Mouse (Mus musculus) lung, postnatal 25 days (tissue): ENCODE measurements around the gene Grin3b.

Experiments
- DNase-seq: peaks from one replicate; pipeline ENCODE4 v3.0.0; 2022; ENCODE audit warnings: low spot score

The Grin3b gene

DNA sequence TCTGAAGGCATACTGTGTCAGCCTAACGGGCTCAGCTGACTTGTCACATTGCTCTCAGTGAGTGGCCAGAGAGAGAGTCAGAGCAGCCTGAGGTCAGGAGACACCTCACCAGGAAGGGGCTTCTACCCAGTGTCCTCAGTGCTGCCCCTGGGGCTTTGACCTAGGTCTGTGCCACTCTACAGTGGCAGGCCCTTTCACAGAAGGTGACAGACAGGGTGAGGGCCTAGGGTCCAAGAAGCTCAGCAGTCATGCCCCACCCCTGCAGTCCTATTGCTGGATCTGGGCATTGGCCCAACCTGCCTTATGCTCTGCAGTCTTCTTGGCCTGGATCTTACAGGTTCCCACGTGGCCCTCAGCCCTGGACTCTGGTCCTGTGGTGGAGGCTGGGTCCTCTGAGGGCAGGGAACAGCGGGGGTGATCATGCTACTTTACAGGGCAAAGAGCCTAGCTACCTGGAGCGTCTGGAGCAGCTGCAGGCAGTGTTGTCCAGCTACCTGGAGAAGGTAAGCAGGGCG, 3.6 kb upstream of the Grin3b start:
- no peak for DNase-seq

GRCm38 (mm10) chr10:79968181-79968580, 2.3 kb upstream of the Grin3b start:
- DNase-seq: no peak

DNA sequence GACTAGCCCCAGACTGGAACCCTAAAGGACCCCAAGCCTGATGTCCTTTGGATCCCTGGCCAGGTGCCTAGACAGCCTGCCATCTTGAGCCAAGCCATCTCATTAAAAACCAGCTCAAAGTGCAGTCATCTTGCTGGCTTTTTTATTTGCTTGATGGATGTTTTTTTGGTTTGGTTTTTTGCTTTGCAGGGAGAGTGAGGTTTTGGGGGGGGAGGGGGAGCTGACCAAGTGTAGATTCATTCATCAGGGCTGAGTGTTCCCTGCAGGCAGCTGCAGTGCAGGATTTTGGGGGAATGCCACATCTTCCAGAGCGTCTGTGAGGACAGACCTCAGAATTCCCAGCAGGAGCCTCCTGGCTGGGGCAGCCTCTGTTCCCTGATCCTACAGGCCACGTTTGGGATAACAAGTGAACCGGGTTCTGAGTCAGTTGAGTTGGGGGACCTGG, 1.4 kb upstream of the Grin3b start:
- no peak for DNase-seq

DNA sequence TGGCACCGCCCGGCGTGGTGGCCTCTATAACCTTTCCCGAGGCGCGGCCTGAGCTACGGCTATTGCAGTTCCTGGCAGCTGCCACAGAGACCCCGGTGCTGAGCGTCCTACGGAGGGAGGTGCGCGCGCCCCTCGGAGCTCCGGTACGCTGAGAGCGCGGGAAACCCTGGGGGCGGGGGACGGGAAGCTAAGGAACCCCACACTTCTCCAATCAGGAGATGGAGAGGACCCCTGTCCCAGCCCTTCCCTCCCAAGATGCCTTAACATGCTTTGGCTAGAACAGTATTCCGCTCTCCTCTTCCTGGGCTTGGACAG, 625 bp downstream of the Grin3b start:
- DNase-seq: no peak

- DNase-seq: no peak
Observed at GRCm38 (mm10) chr10:79972831-79973230, 2.3 kb downstream of the Grin3b start.

- DNase-seq: no peak
Observed at GRCm38 (mm10) chr10:79974087-79974486, 3.6 kb downstream of the Grin3b start.

DNA sequence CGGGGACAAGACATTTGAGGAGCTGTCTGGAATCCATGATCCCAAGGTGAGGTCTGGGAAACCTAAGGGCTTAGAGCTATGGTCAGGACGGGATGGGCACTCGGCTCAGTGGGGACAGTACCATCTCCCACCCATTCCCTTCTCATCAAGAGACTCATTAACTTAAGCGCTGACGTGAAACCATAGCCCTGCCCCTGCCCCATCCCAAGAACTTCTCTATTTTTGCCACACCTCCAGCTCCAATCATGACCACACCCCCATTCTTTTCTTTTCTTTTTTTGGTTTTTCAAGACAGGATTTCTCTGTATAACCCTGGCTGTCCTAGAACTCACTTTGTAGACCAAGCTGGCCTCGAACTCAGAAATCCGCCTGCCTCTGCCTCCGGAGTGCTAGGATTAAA, 4.2 kb downstream of the Grin3b start:
- DNase-seq: no peak

GRCm38 (mm10) chr10:79976071-79976721, 5.7 kb downstream of the Grin3b start:
- no peak for DNase-seq

DNA sequence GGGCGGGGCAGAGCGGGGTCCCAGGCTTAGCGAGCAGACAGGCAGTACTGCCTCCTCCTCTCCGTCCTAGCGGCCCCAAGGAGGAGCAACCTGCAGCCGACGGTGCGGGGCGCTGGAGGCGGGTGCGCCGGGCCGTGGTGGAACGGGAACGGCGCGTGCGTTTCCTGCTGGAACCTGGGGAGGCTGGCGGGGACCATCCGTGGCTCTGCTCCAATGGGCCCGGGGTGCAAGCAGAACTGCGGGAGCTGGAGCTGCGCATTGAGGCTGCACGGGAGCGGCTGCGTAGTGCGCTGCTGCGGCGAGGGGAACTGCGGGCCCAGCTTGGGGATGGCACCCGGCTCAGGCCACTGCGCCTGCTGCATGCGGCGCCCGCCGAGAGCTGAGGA, 6.2 kb downstream of the Grin3b start:
- DNase-seq: no peak

DNA sequence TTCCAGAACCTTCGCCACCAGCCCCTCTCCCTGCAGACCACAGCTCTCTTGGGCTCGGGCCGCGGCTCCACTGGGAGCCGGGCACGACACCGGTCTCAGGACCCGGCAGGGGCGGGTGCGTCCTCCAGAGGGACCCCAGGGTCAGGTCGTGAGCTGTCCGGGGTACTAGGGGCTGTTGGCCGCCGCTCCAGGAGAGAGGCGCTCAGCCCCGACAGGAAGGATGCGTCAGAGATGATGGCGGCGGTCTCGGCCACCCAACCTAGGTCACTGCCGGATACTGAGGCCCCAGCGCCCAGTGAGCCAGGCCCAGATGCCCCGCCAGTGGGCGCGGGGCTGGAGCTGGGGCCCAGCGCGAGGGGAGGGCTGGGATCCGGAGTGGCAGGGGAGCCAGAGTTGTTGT, 6.8 kb downstream of the Grin3b start:
- no peak for DNase-seq

DNA sequence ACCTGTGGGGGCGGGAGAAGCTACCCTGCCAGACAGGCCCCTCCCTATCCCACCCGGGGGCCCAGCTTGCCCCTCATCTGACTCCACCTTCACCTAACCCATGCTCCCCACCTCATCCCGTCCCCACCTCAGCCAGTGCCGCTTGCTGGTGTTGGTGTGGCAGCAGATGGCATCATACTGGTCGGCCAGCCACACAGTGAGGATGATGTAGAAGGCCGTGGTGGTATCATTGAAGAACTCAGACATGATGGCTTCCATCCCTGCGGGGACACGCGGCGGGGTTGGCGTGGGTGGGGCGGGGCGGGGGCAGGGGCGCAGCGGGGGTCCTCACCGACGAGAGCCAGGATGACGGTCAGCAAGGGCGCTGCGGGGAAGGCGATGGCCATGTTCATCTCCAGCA, 7.5 kb downstream of the Grin3b start:
- no peak for DNase-seq

DNA sequence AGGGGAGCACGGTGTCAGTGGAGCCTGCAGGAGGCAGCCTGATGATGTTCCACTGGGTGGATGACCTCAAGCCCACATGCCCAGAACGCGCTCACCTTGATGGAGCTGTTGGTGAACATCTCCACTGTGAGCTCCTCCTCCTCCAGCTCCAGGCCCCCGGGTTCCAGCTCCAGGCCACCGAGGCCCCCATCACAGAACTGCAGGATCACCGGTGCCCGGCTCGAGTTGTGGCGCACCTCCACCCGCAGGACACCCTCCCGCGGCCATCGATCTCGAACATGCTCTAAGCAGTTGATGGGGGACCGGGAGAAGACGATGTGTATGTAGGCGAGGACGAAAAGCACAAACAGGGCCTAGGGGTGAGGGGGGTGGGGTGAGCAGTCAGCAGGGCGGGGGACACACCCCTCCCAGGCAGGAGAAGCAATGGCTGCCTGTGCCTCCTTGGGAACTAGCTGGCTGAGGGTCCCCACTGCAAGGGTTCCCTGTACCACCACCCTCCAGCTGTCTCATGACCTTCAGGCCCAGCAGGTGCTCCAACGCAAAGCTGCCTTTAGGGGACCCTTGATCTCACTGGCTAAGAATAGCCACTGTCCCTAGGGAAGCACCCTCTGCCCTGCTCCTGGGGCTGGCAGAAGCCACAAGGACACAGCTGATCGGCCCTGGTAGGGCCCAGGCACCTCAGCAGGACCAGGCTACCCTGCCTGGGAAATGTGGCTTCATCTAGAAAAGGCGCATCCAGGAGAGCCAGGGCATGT, 9.1 kb downstream of the Grin3b start:
- no peak for DNase-seq

- DNase-seq: no peak
Observed at GRCm38 (mm10) chr10:79983205-79983604, 12.7 kb downstream of the Grin3b start.

- DNase-seq: peak; percentile 57
Observed at GRCm38 (mm10) chr10:79983670-79984069, 13.2 kb downstream of the Grin3b start.

- peak; percentile 90 for DNase-seq
Observed at GRCm38 (mm10) chr10:79984195-79984816, 13.8 kb downstream of the Grin3b start, which contains the start of gene Tmem259. Gene Tmem259 (minus strand): TSS chr10:79984330.

DNA sequence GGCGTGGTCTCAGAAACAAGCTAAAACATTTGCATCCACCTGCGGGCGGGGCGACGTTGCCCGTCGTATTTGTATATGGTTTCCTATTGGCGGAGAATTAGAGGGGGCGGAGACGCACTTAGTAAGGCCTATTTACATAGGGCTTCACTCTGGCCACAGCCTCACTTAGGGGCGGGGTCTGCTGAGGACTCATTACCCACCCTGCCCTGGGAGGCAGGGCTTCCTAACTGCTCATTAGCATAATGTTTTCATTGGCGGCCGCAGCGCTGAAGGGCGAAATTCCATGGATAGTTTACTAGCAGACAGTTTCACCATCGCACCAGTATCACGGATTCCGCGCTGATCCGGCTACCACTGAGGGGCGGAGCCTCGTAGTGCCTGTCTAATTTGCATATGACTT, 14.4 kb downstream of the Grin3b start:
- peak; percentile 99 for DNase-seq

DNA sequence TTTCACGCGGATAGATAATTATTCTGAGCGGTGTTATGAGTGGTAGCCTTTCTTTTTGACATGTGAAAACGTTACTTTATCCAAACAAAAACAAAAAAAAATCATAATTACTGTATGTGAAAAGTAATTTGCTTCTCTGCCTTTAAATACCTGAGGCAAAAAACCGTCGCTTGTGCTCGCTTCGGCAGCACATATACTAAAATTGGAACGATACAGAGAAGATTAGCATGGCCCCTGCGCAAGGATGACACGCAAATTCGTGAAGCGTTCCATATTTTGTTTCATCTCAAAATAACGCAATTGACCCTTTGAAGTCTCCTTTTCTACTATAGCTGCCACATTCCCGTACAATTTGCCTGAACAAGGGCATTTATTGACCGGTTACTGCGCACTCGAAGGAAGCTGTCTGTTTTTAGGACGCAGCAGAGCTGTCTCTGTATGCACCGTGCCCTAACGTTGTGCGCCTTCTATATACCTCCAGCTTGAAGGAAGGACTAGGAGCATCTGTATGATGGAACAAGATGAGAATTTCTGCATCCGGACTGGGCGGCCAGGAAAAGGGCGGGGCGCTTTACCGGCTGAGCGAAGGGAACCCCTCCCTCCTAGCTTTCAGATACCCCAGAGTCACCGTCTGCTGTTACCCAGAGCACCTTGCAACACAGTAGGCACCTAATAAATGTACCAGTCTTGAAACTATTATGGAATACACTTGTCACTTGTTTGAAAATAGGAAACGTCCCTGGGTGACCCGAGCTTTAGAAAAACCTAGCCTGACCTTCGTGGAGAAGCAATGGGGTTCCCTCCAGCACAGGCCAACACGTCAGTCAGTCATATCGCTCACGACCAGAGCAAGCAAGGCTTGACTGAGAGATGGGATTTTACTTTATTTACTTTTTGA, 15.1 kb downstream of the Grin3b start:
- peak; percentile 82 for DNase-seq

DNA sequence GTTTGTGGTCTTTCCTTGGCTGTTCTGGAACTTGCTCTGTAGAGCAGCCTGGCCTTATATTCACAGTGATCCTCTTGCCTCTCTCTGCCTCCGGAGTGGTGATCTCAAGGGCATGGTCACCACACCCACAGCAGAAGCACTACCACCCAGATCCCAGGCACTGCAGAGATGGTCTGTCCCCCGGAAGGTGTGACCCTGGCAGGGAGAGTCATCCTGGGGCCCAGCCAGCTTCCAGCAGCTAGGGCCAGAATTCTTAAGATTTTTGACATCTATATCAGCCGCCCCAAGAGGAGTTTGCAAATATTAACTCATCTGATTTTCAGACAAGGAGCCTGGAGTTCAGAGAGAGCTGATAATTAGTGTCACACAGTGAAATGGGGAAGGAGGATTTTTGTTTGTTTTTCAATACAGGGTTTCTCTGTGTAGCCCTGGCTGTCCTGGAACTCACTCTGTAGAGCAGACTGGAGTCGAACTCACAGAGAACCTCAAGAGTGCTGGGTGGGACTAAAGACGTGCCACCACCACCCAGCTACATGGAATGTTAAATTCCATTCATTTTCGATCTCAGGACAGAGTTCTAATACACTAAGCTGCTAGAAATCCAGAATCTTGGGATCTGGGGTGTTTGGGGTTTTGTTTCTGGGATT, 15.8 kb downstream of the Grin3b start:
- DNase-seq: peak; percentile 74

- peak; percentile 93 for DNase-seq
Observed at GRCm38 (mm10) chr10:79986963-79987362, 16.4 kb downstream of the Grin3b start.

DNA sequence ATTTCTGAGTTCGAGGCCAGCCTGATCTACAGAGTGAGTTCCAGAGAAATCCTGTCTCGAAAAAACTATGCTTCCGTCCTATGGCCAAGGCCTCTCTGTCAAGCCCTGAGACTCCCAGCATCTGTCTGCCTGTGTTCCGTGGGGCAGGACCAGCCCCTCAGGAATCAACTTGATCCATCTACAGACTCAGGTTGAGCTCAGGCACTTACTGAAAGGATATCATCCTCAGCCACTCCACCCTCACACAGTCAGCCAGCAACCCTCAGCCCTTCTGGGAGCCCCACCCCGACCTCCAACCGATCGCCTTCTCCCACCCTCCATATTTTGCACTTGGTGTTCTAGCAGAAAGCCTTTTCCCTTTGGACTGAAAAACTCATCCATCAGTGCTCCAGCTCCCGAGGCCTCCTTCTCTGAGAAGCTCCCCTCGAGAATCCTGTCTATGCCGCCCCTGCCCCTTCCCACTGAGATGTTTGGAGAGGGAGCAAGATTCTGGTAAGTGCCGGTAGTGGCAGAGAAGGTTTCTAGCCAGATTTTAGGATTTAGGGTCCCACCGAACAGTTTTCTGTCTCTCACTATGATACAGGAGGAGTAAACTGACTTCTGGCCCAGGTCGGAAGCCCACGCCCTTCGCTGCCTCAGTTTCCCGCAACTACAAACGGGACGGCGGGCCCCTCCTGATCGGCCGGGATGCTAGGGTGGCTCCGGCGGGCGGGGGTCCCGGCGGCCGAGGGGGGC, 17.4 kb downstream of the Grin3b start:
- peak; percentile 14 for DNase-seq
